Mouse (Mus musculus) E14TG2a.4 (cell line): ENCODE data around the gene Bcat2.

Experiments
- CTCF ChIP-seq: conservative IDR thresholded peaks from 2 replicates; pipeline ENCODE4 v1.5.1; 2014; ENCODE audit warnings: low read length
- NANOG ChIP-seq: IDR thresholded peaks from 2 replicates; pipeline ENCODE4 v1.6.1; 2014; ENCODE audit warnings: borderline replicate concordance, low read length, mixed read lengths
- POU5F1 ChIP-seq: IDR thresholded peaks from 2 replicates; pipeline ENCODE4 v1.6.1; 2014; ENCODE audit warnings: low read length, borderline replicate concordance

GRCm38 (mm10) chr7:45568601-45569473 is 1.1 kb upstream of the Bcat2 start:
- TF ChIP-seq CTCF (no peak), POU5F1 (no peak), NANOG (peak; percentile 32; the same call in 1 of the 2 replicates)
